Mouse (Mus musculus): ENCODE data around the gene Slc24a5.

- no peak for TF ChIP-seq GATA1 (IDR thresholded peaks at IDR 0.05; ENCODE audit: borderline replicate concordance, low read length)
- TF ChIP-seq FLI1 (IDR thresholded peaks at IDR 0.05; ENCODE audit: low read length), result no peak
Observed at GRCm38 (mm10) chr2:125062944-125063343, 5.0 kb upstream of the Slc24a5 start.
